Mouse (Mus musculus) kidney, embryonic 14.5 days (tissue): Measurements from ENCODE around the gene Aurkb. TPM values are rescaled to one million over a fixed set of nuclear protein-coding genes. Genes with fewer than 3 reads are reported as not detected.
A peak's percentile ranks its signal among the peaks of the same experiment; 100 is the strongest.

Experiments
- ATAC-seq: fragments of 200-750 bp; cut with Nextera tagmentation; 2 replicates; pipeline ENCODE4 v1.8.0; 2017; ENCODE audit warnings: moderate number of reproducible peaks, mild to moderate bottlenecking, moderate TSS enrichment, moderate library complexity; ENCODE audit not compliant: low FRiP score, low TSS enrichment
- H3K27ac ChIP-seq: fragments of 300-500 bp; sonication (generic); 2 replicates; pipeline ENCODE4 v1.5.1; 2014; ENCODE audit warnings: low read depth, mild to moderate bottlenecking, low read length, moderate library complexity, mixed read lengths
- H3K27me3 ChIP-seq: fragments of 300-500 bp; sonication (generic); 2 replicates; pipeline ENCODE4 v1.6.1; 2014; ENCODE audit warnings: mild to moderate bottlenecking, low read length; ENCODE audit not compliant: control insufficient read depth, insufficient read depth
- H3K36me3 ChIP-seq: fragments of 300-500 bp; sonication (generic); 2 replicates; pipeline ENCODE4 v1.6.1; 2014; ENCODE audit warnings: low read length, mixed read lengths; ENCODE audit not compliant: control insufficient read depth, insufficient read depth
- H3K4me1 ChIP-seq: fragments of 300-500 bp; sonication (generic); 2 replicates; pipeline ENCODE4 v1.6.1; 2014; ENCODE audit warnings: low read length, mixed read lengths; ENCODE audit not compliant: control insufficient read depth, insufficient read depth
- H3K4me2 ChIP-seq: fragments of 300-500 bp; sonication (generic); replicated peaks from 2 replicates; pipeline ENCODE4 v1.6.1; 2014; ENCODE audit warnings: low read depth, mild to moderate bottlenecking, low read length
- H3K4me3 ChIP-seq: fragments of 300-500 bp; sonication (generic); 2 replicates; pipeline ENCODE4 v1.5.1; 2014; ENCODE audit warnings: mild to moderate bottlenecking, low read length
- H3K9ac ChIP-seq: fragments of 300-500 bp; sonication (generic); 2 replicates; pipeline ENCODE4 v1.6.1; 2014; ENCODE audit warnings: low read depth, mild to moderate bottlenecking, low read length, moderate library complexity
- H3K9me3 ChIP-seq: fragments of 300-500 bp; sonication (generic); 2 replicates; pipeline ENCODE4 v1.6.1; 2016; ENCODE audit warnings: low read length; ENCODE audit not compliant: control insufficient read depth
- WGBS: fragments of 180-500 bp; shearing (Covaris S2); extraction: QIAGEN DNeasy Blood & Tissue Kit; methylation state at CpG from one replicate; pipeline ENCODE4 v1.1.7; 2014; 5-methylcytosine and 5-hydroxymethylcytosine counted together
- polyA plus RNA-seq: library from polyadenylated mRNA; unstranded; fragments of >200 nt; fragmentation: Nextera tagmentation; extraction: Ambion mirVana; gene quantifications from 2 replicates; pipeline ENCODE4 v1.2.1, GENCODE M21; 2014

Gene Aurkb
- polyA plus RNA-seq, 1 experiment from 2014 or later, result 155 TPM

DNA sequence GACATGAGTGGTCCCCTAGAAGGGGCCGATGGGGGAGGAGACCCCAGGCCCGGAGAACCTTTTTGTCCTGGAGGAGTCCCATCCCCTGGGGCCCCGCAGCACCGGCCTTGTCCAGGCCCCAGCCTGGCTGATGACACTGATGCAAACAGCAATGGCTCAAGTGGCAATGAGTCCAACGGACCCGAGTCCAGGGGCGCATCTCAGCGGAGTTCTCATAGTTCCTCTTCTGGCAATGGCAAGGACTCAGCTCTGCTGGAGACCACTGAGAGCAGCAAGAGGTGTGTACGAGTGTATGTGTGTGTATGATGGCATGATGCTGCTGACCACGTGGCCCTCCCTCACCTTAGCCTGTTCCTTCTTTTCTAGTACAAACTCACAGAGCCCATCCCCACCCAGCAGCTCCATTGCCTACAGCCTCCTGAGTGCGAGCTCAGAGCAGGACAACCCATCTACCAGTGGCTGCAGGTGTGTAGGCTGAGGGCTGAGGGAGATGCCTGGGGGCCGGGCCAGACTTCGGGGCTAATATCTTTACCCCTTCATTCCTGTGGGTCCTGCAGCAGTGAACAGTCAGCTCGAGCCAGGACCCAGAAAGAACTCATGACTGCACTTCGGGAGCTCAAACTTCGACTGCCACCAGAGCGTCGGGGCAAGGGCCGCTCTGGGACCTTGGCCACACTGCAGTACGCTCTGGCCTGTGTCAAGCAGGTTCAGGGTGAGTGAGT, 55.4 kb downstream of the Aurkb start:
- no peak overlapping the region for H3K27ac ChIP-seq
- H3K4me1 ChIP-seq, result peaks cover 47% of the 10 kb centered on the region
- peaks cover 53% of the 10 kb centered on the region for H3K36me3 ChIP-seq
- no peaks in the 10 kb centered on the region for H3K9me3 ChIP-seq
- H3K4me3 ChIP-seq, result no peak overlapping the region; the same call in 1 of the 2 replicates
- 92% methylated on average over 20 of the region's 20 CpGs for WGBS
- peak overlapping the region; percentile 46; the same call in 1 of the 2 replicates for H3K9ac ChIP-seq
- no peak for ATAC-seq
- H3K4me2 ChIP-seq, result peak overlapping the region; percentile 96; the same call in 1 of the 2 replicates
- no peaks in the 10 kb centered on the region for H3K27me3 ChIP-seq

Other genes starting within 250 kb of the Aurkb start
- 46.7 and 70.6 TPM in 2 replicates for gene Ndel1, start 173.8 kb upstream of the Aurkb start, polyA plus RNA-seq
- 0.05 and 0.06 TPM in 2 replicates for gene Rnf222, start 157.1 kb upstream of the Aurkb start, polyA plus RNA-seq
- gene Rpl26, start 144.1 kb upstream of the Aurkb start, polyA plus RNA-seq, result 1,184 and 1,677 TPM in 2 replicates
- not detected in 2 replicates for gene Odf4, start 118.6 kb upstream of the Aurkb start, polyA plus RNA-seq
- 10.2 and 15.9 TPM in 2 replicates for gene Arhgef15, start 88.2 kb upstream of the Aurkb start, polyA plus RNA-seq
- 3.4 and 4.5 TPM in 2 replicates for gene Slc25a35, start 77.5 kb upstream of the Aurkb start, polyA plus RNA-seq
- gene Rangrf, start 70.5 kb upstream of the Aurkb start, polyA plus RNA-seq, result 68.7 and 95.2 TPM in 2 replicates
- 33.7 and 47.7 TPM in 2 replicates for gene Pfas, start 37.2 kb upstream of the Aurkb start, polyA plus RNA-seq
- gene Ctc1, start 29.7 kb upstream of the Aurkb start, polyA plus RNA-seq, result 44.2 and 62.3 TPM in 2 replicates
- gene Borcs6, start 14.1 kb downstream of the Aurkb start, polyA plus RNA-seq, result 6.6 and 7.5 TPM in 2 replicates
- gene Tmem107, start 25.2 kb downstream of the Aurkb start, polyA plus RNA-seq, result 62.2 and 73.8 TPM in 2 replicates
- gene Vamp2, start 42.8 kb downstream of the Aurkb start, polyA plus RNA-seq, result 57.5 and 86.5 TPM in 2 replicates
- 6.1 and 8.9 TPM in 2 replicates for gene Per1, start 49.6 kb downstream of the Aurkb start, polyA plus RNA-seq
- 0.23 and 0.41 TPM in 2 replicates for gene Hes7, start 74.8 kb downstream of the Aurkb start, polyA plus RNA-seq
- 0.11 and 0.43 TPM in 2 replicates for gene 9130213A22Rik, start 76.9 kb downstream of the Aurkb start, polyA plus RNA-seq
- 0.54 and 1.1 TPM in 2 replicates for gene Aloxe3, start 80.2 kb downstream of the Aurkb start, polyA plus RNA-seq
- gene Alox12b, start 111.3 kb downstream of the Aurkb start, polyA plus RNA-seq, result 0.23 and 0.28 TPM in 2 replicates
- 0.24 and 0.36 TPM in 2 replicates for gene Alox8, start 152.2 kb downstream of the Aurkb start, polyA plus RNA-seq
- 0.07 and 0.11 TPM in 2 replicates for gene Gucy2e, start 191.4 kb downstream of the Aurkb start, polyA plus RNA-seq